Mouse (Mus musculus) kidney, adult 18-20 months (tissue): ENCODE data around the gene 4930435E12Rik.
"Not testable (repeated sequence)": the region's sequence is repeated elsewhere in the genome, so short reads cannot be mapped to it uniquely, and the experiment has no call there.

ENCODE experiments used
- DNase-seq: peaks from one replicate; pipeline ENCODE4 v3.0.0; 2021

The 4930435E12Rik gene

DNA sequence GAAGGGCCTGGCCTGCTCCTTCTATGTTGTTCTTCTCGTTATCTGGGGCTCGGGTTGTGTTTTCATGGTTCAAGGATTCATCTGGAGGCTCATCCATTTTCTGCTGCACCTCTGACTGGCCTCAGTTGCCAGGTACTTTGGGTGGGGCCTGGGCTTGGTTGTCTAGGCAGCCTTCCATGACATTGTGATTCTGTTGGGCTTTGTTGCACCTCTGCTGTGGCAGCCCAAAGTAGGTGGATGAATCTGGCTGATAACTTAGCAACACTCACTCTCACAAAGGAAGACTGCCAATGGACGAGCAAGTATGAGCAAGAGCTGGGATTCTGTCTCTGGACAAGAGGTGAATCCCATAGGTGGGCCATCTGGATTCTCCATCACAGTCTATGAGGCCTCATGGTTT, at the start of gene 4930435E12Rik:
TSS of gene 4930435E12Rik (minus strand) at position 101 of the 400 bp plus-strand sequence.
- DNase-seq, result no peak

DNA sequence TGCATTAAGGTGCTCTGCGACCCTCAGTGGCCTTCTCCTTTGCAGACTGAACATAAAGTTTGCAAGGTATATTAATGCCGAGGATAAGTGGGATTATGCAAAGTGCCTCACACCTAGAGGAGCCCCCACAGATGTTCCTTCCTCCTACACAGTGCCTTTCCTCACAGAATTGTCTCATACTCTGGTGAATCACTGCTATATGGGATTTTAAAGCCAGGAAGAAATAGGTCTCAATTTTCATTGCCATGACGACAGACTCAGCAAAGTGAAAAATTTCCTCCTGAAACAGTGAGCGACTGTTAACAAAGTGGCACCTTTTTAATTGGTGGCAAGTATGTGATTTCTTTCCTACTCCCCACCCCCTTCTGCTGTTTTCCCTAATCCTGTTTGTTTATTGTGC, 45.9 kb upstream of the 4930435E12Rik start:
- no peak for DNase-seq

DNA sequence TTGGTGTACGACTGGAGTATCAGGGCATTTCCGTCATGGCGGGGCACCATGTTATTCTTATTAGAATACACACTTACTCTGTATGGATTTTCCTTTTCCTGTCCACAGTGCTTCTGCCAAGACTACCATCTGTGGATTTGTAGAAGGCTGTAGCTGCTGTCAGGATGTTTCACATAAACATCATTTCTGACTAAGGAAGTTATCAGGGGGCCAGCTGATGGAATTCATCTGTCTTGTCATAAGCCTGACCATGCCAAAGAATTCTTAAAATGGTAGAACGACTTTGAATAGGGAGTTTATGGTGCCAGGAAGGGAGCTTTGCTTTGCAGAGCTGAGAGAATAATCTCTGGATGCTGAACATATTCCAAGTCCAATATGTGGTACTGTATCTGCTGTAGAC, 44.7 kb upstream of the 4930435E12Rik start:
- no peak for DNase-seq

DNA sequence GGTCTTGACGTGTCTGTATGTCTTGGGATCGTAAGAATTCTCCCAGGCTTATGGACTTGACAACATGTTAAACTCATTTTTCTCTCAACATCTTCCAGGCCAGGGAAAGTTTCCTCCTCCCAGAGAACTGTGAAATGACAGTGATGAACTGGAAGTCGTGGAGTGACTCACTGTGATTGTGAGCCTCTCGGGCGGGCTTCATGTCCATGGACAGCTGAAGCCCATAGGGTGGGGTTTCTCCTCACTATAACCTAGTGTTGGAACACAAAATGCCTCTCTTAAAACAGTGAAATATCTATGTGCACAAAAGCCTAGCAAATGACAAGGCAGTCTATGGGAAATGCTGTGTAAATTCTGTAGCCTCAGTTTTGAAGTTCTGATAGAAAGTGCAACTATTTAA, 35.8 kb upstream of the 4930435E12Rik start:
- no peak for DNase-seq

DNA sequence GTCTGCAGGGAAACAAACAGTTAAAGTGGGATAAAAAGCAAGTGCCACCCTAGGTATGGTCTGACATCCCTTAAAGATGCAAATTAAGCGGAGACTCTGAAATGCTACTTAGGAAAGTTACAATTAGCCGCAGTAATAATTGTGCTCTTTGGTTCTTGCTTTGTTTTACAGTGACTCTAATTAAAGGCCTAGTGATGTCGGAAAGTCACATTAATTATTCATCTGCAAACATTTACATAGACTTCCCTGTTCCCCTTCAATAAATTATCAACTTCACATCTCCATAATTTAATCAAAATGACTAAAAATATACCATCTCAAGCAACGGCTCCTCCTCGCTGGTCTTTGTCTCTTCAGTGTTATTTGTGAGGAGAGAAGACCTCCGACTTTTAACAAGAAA, 32.0 kb upstream of the 4930435E12Rik start:
- DNase-seq, result no peak

DNA sequence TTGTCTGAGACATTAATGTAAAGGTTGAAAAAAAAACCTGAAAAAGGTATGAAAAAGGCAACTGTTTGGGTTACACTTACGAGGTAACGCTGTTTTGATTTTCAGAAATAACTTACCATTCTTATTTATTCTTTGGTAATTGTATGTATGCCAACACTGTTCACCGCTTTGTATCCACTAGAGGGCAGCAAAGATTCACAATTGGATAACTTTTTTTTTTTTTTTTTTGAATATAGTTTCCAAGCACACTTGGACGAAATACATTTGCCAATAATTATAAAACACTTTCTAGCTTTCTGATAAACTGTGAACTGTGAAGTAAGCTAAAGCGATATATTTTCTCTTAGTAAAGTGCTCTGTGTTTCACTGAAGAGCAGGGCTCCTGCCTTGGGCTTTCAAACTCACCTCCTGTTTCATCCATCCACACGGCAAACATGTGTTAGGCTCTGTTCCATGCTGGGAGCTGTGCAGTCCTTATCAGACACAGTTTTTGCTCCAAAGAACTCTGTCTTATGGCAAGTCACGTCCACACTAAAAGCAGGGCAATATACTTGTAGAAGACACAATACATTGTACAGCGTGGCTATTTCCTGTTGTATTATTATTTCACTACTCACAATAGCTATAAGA, 29.7 kb upstream of the 4930435E12Rik start:
- no peak for DNase-seq

DNA sequence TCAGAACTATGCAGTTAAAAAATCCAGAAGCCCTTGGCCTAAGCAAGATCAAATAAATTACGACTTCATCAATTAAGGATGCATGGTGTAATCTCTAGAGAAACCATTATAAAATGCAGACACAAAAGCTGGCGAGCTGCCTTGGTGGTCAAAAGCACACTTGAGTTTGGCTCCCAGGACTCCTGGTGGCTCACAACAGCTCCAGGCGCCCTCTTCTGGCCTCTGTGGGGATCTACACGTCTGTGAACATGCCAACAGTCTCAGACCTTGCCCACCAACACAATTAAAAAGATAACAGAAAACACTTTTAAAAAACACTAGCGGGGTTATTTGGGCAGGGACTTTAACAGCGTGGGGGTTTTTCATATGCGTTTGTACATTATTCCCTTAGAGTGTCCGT, 16.0 kb downstream of the 4930435E12Rik start:
- peak; percentile 64 for DNase-seq

DNA sequence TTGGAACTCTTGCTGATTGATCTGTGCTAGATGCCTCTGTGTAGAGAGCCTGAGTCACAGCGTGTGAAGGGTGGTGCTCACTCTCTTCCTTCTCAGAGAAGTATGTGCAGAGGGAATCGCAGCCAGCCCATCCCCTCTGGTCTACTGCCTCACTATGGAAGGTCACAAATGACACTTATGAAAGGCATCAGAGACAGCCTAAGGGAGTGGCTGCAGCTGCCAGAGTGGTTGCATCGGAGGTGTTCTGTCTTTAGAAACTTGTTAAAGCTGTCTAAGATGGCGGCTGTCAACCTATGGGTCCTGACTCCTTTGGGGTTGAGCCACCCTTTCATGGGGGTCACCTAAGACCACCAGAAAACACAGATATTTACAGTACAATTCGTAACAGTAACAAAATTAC, 18.4 kb downstream of the 4930435E12Rik start:
- no peak for DNase-seq

DNA sequence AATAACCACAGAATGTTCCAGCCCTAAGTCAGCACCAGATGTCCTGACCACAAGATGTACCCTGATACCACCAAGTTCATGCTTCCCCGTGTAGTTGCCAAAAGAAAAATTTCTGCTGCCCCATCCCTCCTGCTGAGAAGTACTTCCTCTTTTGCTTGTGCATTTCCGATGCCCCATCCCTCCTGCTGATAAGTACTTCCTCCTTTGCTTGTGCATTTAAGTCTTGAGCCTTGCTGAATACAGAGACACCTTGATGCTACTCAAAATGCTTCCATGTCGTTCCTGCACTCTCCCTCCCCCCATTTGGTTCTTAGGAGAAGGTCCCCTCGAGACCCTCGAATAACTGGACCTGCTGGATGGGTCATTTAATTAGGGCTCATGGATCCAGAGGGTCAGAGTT, 20.8 kb downstream of the 4930435E12Rik start:
- DNase-seq, result not testable (repeated sequence)

DNA sequence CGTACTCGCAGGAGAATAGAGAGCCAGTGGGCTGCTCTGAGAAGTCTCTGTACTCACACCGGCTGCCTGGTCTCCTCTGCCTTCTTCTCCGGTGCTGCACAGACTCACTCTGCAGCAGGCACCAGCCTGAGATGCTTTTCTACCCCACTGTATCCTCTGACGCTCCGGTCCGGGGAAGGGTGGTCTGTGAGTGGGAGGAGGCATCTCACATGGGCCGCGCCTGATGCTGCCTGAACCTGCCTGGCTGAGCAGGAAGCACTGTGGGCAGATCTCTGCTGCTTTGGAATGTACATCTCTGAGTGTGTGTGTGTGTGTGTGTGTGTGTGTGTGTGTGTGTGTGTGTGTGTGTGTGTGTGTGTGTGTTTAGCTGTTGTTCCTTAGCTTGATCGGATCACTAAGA, 28.5 kb downstream of the 4930435E12Rik start, which contains the start of gene Upk1b:
TSS of gene Upk1b (minus strand) at position 238 of the 400 bp plus-strand sequence.
- DNase-seq, result no peak

DNA sequence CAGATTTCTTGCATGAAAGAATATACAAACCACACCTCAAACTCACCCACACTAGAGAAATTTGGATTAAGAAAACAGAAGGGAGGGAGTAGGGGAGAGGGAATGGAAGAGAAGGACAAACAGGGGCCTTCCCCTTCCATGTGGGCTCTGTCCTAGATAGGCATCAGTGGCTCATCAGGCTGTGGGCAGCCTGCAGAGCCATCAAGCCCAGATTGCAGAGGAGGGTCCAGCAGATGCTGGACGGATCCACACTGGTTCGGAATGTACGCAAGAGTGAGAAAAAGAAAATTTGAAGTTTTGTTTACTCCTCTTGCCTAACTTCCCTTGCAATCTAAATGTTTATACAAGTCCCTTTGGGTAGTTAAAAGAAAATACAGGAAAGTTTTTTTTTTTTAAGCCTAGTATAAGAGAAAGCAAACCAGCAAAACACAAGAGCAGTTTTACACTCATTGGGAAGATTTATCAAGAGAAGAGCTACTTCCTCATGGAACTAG, 29.5 kb downstream of the 4930435E12Rik start:
- DNase-seq, result no peak

DNA sequence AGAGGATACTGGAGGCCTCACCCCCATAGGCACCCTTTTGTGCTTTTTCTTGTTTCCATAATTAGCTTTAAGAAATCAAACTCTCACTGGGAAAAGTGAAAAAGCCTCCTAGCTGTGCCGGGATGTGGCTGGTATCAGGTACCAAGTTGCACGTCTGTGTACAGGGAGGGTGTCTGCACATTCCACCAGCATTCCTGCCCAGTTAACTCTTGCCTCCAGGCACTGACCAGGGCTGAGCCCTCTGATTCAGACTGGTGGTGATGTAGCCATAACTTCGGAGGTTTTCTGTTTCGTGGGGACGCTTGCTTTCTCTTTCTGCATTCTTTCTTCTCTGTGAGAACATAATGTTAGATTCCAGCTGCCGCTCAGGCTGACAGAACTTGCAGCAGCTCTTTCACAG, 35.4 kb downstream of the 4930435E12Rik start:
- DNase-seq, result no peak

DNA sequence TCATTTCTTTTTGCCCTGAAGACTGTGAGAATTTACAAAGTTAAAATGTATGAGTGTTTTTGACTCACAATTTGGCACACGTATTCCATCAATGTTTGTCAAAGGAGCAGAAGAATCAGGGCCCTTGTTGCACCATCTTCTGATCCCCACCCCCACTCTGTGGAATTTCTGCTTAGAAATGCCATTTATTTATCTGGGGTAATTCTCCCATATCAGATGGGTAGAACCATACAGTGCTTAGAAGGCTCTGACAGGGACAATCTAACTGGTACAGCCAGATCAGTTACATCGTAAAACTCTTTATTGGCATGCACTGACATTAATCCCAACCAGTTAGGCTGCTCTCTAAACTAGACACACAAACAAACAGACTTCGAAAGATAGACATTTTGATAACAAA, 38.6 kb downstream of the 4930435E12Rik start:
- DNase-seq, result no peak

DNA sequence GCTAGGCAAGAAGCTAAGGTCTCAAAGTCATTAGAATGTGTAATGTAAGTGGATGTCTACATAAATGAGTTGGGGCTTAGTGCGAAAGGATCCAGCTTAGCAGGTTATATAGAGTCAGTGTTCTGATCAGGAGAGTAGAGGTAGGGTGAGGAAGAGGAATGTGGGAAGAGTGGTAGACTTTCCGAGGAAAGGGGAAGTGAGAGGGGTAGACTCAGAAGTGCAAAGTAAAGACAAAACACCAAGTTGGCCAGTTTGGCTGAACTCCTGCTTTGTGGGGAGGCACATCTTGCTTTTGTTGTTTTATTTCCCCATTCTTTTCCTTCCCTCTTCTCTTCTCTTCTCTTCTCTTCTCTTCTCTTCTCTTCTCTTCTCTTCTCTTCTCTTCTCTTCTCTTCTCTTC, 39.5 kb downstream of the 4930435E12Rik start:
- no peak for DNase-seq

DNA sequence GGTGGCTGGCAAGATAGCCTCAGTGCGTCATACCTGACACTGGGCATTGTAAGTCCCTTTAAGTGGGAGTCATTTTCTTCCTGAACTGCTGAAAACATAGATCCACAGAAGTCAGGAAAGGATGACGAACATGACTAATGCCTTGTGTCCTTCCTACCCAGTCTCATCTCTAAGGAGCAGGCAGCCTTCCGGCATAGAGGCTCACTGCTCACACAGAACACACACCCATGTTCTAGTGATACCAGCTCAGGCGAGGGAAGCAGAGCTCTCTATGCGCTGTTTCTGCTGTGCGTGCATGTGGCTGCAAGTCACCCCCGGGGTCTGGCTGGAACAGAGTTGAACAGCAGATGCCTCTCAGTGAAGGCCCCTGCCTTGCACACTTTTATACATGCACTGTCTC, 43.2 kb downstream of the 4930435E12Rik start:
- no peak for DNase-seq

DNA sequence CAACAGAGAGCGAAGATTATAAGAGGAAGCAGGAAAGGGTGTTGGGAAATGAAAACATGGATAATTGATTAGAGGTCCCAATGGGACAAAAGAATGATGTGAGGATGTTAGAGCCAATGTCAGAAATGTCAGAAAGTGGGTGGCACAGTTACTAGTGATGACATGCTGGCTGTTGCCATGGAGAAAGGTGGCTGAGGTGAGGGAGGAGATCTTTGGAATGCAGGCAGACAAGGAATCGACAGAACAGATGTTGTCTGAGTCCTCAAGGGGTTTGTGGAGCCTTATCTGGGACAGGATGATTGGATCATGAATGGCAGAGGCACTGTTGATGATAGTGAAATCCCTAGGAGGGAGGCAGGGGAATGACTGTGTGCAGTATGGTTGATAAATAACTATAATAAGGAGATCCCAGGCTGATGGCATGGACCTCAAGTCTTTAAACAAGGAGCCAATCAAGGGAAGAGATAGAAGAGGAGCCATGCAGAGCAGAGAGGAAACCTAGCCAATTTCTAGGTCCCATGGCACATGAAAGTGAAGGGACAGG, 46.0 kb downstream of the 4930435E12Rik start:
- DNase-seq, result no peak

DNA sequence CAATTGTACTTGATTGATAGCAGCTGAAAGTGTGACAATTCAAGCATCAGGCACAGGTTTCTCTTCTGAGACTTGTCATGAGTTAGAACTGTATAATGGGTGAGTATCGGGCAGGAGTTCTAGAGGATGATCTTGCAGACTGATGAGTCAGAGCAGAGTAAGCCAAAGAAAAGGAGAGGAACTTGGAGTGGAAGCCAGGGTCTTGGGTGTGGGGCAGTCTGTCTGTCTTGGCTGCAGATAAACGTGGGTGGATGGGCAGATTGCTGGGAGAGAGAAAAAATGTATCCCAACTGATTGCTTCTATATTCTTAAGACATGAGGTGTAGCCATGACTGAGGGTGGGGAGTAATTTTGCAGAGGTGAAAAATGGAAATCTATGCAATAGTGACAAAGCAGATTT, 46.6 kb downstream of the 4930435E12Rik start:
- no peak for DNase-seq

DNA sequence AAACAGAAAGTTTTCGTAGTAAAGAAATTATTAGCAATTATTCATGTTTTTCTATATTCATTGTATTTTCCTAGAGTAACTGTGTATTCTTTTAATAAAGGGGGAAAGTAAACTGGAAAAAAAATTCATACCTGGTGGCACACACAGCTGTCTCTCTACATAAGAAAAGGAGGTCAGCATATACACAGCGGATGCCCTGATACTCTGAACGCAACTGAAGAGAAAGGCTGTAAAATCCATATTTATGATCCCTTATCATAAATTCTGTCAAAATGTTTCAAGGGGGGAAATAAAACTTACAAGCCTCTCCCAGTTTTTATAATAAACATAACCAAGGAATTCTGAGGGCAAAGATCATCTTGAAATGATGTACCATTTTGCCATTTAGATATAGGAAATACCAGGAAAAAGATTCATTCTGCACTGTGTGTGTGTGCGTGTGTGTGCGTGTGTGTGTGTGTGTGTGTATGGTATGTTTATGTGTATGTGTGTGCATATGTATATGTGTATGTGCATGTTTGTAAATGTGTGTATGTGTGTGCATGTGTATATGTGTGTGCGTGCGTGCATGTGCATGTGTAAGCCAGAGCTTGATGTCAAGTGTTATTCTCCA, 47.5 kb downstream of the 4930435E12Rik start:
- DNase-seq, result no peak

DNA sequence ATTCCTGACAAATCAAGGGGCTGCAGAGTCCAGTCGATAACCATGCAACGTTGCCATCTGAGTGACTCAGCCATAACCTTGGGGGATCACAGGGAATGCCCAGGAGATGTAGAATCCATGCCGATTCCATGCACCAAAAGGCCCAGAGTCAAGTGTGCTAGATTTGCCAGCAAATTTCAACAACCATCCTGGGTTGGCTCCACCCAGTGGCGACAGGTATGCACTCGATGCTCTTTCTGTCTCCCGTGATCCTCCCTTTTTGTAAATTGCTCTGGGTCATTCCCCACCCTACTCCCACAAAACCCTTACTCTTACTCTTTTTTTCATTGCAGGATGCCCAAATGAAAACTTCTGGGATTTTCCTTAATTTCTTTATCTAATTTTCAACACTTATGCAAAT, 52.2 kb downstream of the 4930435E12Rik start:
- DNase-seq, result no peak

DNA sequence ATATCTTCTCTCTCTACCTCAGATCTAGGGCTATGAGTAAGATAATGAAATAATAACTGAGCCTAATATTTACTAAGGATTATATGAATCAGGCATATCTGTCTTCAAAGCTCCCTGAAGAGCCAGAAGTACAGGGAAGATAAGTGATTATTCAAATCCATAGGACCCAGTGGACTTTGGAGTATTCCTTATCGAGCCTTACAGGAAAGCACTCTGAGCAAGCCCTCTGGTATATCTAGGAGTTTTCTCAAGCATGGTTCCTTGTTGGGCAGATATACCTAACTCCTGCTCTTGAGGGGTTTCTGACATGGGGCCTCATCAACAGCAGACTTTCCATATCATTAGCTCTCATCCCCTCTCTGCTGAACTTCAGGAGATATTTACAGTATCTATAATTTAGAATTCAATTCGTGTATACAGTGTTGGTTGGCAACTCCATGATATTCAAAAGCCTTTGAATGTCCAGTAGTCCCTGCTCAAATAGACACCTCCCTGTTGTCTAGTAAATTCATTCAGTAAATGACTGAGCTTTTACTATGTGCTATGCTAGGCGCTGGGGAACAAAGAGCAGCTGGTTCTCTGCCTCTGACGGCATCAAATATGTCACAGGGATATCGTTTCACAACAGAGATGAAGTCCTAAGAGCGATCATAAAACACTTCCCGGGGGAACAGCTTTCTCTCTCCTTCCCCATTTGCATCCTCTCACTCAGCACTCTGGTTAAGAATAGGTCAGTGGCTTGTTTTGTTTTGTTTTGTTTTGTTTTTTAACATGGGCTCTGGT, 53.4 kb downstream of the 4930435E12Rik start:
- DNase-seq, result no peak

DNA sequence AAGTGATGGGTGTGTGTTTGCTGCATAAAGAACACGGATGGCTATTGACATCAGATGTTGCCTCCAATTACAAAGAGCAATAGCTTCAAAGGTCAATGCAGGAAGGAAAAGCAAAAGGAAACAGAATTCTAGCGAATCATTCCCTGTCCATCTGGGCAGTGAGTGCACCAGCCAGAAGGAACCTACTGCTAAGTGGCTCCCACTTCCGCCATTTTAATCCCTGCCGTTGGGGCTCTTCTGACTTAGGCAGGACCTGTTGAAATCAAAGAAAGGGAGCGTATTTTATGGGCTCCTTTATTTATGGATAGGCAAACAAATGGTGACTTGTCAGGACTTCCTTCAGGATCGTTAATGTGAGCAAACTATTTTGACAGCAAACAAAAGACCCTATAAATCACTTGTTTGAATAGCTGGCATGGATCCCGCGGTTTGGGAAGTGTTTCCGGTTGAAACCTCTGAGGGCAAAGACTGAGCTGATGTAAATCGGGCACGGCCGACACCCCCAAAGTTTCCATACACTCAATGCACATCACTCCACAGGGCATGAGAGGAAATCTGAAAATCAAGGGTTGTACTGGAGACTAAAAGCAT, 55.5 kb downstream of the 4930435E12Rik start:
- no peak for DNase-seq

DNA sequence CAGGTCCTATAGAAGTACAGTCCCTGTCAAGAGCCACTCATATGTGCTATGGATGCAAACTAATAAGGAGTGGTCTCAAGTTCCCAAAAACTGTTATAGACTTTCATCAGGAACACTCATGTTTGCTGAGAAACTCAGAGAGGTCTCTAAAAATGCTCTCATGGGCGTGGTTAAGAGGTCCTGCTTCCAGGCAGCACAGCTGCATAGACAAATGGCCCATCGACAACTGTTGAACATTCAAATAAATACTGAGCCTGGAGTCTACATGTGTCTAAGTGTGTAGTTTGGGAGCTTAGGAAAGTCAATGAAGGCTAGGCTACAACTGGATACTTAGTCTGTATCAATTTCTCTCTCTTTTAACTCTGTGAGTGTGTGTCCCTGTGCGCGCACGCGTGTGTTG, 57.4 kb downstream of the 4930435E12Rik start:
- DNase-seq, result no peak

DNA sequence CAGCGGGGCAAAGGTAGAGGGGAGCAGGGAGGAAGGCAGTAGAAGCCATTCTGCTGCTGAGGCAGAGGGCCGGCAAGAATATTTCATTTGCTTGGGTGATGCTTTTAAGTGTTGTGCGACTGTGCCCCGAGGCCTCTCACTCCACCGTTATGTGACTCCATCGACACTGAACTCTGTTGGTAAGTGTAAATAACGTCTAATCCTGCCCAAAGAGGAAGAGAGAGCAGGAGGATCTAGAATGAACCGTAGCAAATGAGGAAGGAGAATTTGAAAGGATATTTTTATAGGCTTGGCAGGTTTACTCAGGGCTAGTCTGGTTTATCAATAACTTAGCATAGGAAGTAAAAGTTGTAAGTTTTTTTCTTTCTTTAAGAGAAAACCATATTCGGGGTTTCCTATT, 59.0 kb downstream of the 4930435E12Rik start:
- DNase-seq, result no peak
